Mouse (Mus musculus): Measurements from ENCODE around the gene Sh2b2. TPM values are rescaled to one million over a fixed set of nuclear protein-coding genes. Genes with fewer than 3 reads are reported as not detected.

Sh2b2 gene
- polyA plus RNA-seq, 1 experiment from 2014 or later: 9.9 TPM

- DNase-seq (ENCODE audit: low spot score) (no peak), ATAC-seq (ENCODE audit: low FRiP score) (no peak)
- Histone ChIP-seq H3K4me2 (replicated peaks; ENCODE audit: low read depth, low read length) (no peak overlapping the region), H3K27ac (ENCODE audit: low read depth, low read length) (no peak overlapping the region), H3K4me3 (ENCODE audit: low read depth, low read length) (no peak overlapping the region), H3K36me3 (ENCODE audit: control insufficient read depth, insufficient read depth, low read length) (no peaks in the 10 kb centered on the region), H3K4me1 (replicated peaks; ENCODE audit: control insufficient read depth, insufficient read depth, low read length) (no peaks in the 10 kb centered on the region), H3K27me3 (ENCODE audit: control insufficient read depth, insufficient read depth, low read length) (no peaks in the 10 kb centered on the region), H3K9ac (ENCODE audit: low read depth, low read length) (no peak overlapping the region), H3K9me3 (ENCODE audit: control insufficient read depth, low read length) (no peaks in the 10 kb centered on the region; the same call in 1 of the 2 replicates)
- 70% methylated on average over 5 of the region's 5 CpGs for WGBS
These were observed 35.8 kb downstream of the Sh2b2 start for GRCm38 (mm10) chr5:136210549-136210948.

DNA sequence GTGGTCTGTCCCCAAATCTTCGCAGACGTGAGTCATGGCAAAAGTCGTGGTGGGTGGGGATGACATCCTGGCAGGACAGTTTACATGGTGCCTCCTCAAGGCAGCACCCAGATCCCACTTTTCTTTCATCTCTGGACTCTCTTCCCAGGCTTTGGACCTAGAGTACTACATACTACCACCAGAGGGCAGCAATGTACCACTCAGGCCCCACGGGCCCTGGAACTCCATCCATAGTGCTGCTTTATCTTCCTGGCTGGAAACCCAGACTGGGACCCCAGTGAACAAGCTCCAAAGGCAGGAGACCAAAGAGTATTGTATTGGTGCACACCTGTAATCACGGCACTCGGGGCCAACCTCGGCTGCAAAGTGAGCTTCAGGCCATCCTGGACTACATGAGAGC, 44.5 kb downstream of the Sh2b2 start:
- no peak overlapping the region for H3K4me2 ChIP-seq (replicated peaks; ENCODE audit: low read depth, low read length)
- peak; percentile 57 for ATAC-seq (ENCODE audit: low FRiP score)
- no peak overlapping the region for H3K4me3 ChIP-seq (ENCODE audit: low read depth, low read length)
- peak; percentile 89 for DNase-seq (ENCODE audit: low spot score)
- WGBS: 34% methylated on average over 7 of the region's 7 CpGs
- no peaks in the 10 kb centered on the region for H3K27me3 ChIP-seq (ENCODE audit: control insufficient read depth, insufficient read depth, low read length)
- H3K4me1 ChIP-seq (replicated peaks; ENCODE audit: control insufficient read depth, insufficient read depth, low read length): no peaks in the 10 kb centered on the region
- H3K36me3 ChIP-seq (ENCODE audit: control insufficient read depth, insufficient read depth, low read length): no peaks in the 10 kb centered on the region
- H3K9ac ChIP-seq (ENCODE audit: low read depth, low read length): no peak overlapping the region
- no peak overlapping the region for H3K27ac ChIP-seq (ENCODE audit: low read depth, low read length)
- H3K9me3 ChIP-seq (ENCODE audit: control insufficient read depth, low read length): no peaks in the 10 kb centered on the region

DNA sequence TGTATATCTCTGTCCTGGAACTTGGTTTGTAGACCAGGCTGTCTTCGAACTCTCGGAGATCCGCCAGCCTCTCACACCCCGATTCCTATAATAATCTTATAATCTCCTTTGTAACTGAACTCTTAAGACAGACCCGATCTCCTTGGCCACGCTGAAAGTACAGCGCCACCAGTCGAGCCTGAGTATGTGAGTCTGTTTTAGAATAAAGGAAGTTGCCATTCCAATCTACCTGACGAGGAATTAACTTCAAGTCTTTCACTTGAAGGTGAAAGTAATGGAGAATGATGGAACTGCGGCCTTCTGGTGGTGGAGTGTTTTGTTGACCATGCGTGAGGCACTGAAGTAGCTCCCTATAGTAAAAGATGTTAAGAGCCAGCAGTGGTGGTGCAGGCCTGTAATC, 46.8 kb downstream of the Sh2b2 start:
- DNase-seq (ENCODE audit: low spot score) (peak; percentile 37), ATAC-seq (ENCODE audit: low FRiP score) (no peak)
- peak overlapping the region; percentile 47 for H3K4me2 ChIP-seq (replicated peaks; ENCODE audit: low read depth, low read length)
- peak overlapping the region; percentile 74 for H3K9ac ChIP-seq (ENCODE audit: low read depth, low read length)
- no peaks in the 10 kb centered on the region for H3K9me3 ChIP-seq (ENCODE audit: control insufficient read depth, low read length)
- H3K4me3 ChIP-seq (ENCODE audit: low read depth, low read length): peak overlapping the region; percentile 90
- no peaks in the 10 kb centered on the region for H3K4me1 ChIP-seq (replicated peaks; ENCODE audit: control insufficient read depth, insufficient read depth, low read length)
- 31% methylated on average over 11 of the region's 11 CpGs for WGBS
- H3K27me3 ChIP-seq (ENCODE audit: control insufficient read depth, insufficient read depth, low read length): no peaks in the 10 kb centered on the region
- peak overlapping the region; percentile 54; the same call in 1 of the 2 replicates for H3K27ac ChIP-seq (ENCODE audit: low read depth, low read length)
- 0 out of 2 replicates have a peak, but pooled peaks cover 3% of the 10 kb centered on the region for H3K36me3 ChIP-seq (ENCODE audit: control insufficient read depth, insufficient read depth, low read length)

- H3K4me3 ChIP-seq (ENCODE audit: low read depth, low read length): peak within 1 kb of the TSS; percentile 90
- H3K4me1 ChIP-seq (replicated peaks; ENCODE audit: control insufficient read depth, insufficient read depth, low read length): no peaks in the 10 kb centered on the region
- DNase-seq (ENCODE audit: low spot score) (peak; percentile 100), ATAC-seq (ENCODE audit: low FRiP score) (peak; percentile 87)
- under 1% methylated on average over 62 of the region's 62 CpGs for WGBS
- peak within 1 kb of the TSS; percentile 54 for H3K27ac ChIP-seq (ENCODE audit: low read depth, low read length)
- H3K36me3 ChIP-seq (ENCODE audit: control insufficient read depth, insufficient read depth, low read length): 0 out of 2 replicates have a peak, but pooled peaks cover 5% of the 10 kb centered on the region
- no peaks in the 10 kb centered on the region for H3K9me3 ChIP-seq (ENCODE audit: control insufficient read depth, low read length)
- peak within 1 kb of the TSS; percentile 74 for H3K9ac ChIP-seq (ENCODE audit: low read depth, low read length)
- no peaks in the 10 kb centered on the region for H3K27me3 ChIP-seq (ENCODE audit: control insufficient read depth, insufficient read depth, low read length)
- H3K4me2 ChIP-seq (replicated peaks; ENCODE audit: low read depth, low read length): peak within 1 kb of the TSS; percentile 96
These were observed 47.6 kb downstream of the Sh2b2 start, which contains the start of gene Prkrip1 for GRCm38 (mm10) chr5:136198474-136199391. TSS of gene Prkrip1 (minus strand) at chr5:136198963.

DNA sequence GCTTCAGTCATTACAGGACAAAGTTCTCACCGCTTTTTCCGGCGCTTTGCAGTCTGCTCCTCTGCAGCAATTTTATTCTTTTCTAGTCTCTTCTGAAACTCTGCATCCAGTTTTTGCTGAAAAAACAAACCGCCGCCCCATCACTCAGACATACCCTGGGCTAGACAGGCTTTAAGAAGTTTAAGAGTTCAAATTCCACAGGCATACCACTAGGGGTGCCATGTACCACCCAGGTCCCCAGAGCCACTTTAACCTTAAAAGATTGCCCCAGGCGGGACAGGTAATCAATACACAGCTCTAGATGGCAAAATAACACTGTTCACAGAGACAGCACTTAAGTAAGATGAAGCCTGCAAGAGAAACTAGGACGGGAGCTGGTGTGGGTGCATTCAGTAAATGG, 54.5 kb downstream of the Sh2b2 start:
- ATAC-seq (ENCODE audit: low FRiP score) (no peak), DNase-seq (ENCODE audit: low spot score) (no peak)
- no peaks in the 10 kb centered on the region for H3K4me1 ChIP-seq (replicated peaks; ENCODE audit: control insufficient read depth, insufficient read depth, low read length)

GRCm38 (mm10) chr5:136186723-136187122, 59.6 kb downstream of the Sh2b2 start:
- 51% methylated on average over 4 of the region's 4 CpGs for WGBS
- no peak overlapping the region for H3K4me2 ChIP-seq (replicated peaks; ENCODE audit: low read depth, low read length)
- ATAC-seq (ENCODE audit: low FRiP score) (no peak), DNase-seq (ENCODE audit: low spot score) (peak; percentile 35)
- H3K9me3 ChIP-seq (ENCODE audit: control insufficient read depth, low read length): no peaks in the 10 kb centered on the region
- H3K4me1 ChIP-seq (replicated peaks; ENCODE audit: control insufficient read depth, insufficient read depth, low read length): no peaks in the 10 kb centered on the region
- H3K4me3 ChIP-seq (ENCODE audit: low read depth, low read length): no peak overlapping the region
- 0 out of 2 replicates have a peak, but pooled peaks cover 2% of the 10 kb centered on the region for H3K36me3 ChIP-seq (ENCODE audit: control insufficient read depth, insufficient read depth, low read length)
- H3K27ac ChIP-seq (ENCODE audit: low read depth, low read length): no peak overlapping the region
- H3K27me3 ChIP-seq (ENCODE audit: control insufficient read depth, insufficient read depth, low read length): no peaks in the 10 kb centered on the region
- H3K9ac ChIP-seq (ENCODE audit: low read depth, low read length): no peak overlapping the region

More for the DNA sequence above, 54.5 kb downstream of the Sh2b2 start:
- Histone ChIP-seq H3K27me3 (ENCODE audit: control insufficient read depth, insufficient read depth, low read length) (no peaks in the 10 kb centered on the region), H3K9me3 (ENCODE audit: control insufficient read depth, low read length) (no peaks in the 10 kb centered on the region), H3K36me3 (ENCODE audit: control insufficient read depth, insufficient read depth, low read length) (0 out of 2 replicates have a peak, but pooled peaks cover 5% of the 10 kb centered on the region), H3K4me3 (ENCODE audit: low read depth, low read length) (no peak overlapping the region), H3K9ac (ENCODE audit: low read depth, low read length) (no peak overlapping the region), H3K27ac (ENCODE audit: low read depth, low read length) (no peak overlapping the region), H3K4me2 (replicated peaks; ENCODE audit: low read depth, low read length) (no peak overlapping the region)
- WGBS: 89% methylated on average over 7 of the region's 7 CpGs

GRCm38 (mm10) chr5:136183766-136184165, 62.6 kb downstream of the Sh2b2 start:
- 94% methylated on average over 7 of the region's 7 CpGs for WGBS
- ATAC-seq (ENCODE audit: low FRiP score) (no peak), DNase-seq (ENCODE audit: low spot score) (no peak)
- no peaks in the 10 kb centered on the region for H3K9me3 ChIP-seq (ENCODE audit: control insufficient read depth, low read length)
- H3K4me2 ChIP-seq (replicated peaks; ENCODE audit: low read depth, low read length): no peak overlapping the region
- no peak overlapping the region for H3K27ac ChIP-seq (ENCODE audit: low read depth, low read length)
- H3K4me3 ChIP-seq (ENCODE audit: low read depth, low read length): no peak overlapping the region
- no peaks in the 10 kb centered on the region for H3K4me1 ChIP-seq (replicated peaks; ENCODE audit: control insufficient read depth, insufficient read depth, low read length)
- H3K36me3 ChIP-seq (ENCODE audit: control insufficient read depth, insufficient read depth, low read length): 0 out of 2 replicates have a peak, but pooled peaks cover 4% of the 10 kb centered on the region
- H3K27me3 ChIP-seq (ENCODE audit: control insufficient read depth, insufficient read depth, low read length): no peaks in the 10 kb centered on the region
- no peak overlapping the region for H3K9ac ChIP-seq (ENCODE audit: low read depth, low read length)

DNA sequence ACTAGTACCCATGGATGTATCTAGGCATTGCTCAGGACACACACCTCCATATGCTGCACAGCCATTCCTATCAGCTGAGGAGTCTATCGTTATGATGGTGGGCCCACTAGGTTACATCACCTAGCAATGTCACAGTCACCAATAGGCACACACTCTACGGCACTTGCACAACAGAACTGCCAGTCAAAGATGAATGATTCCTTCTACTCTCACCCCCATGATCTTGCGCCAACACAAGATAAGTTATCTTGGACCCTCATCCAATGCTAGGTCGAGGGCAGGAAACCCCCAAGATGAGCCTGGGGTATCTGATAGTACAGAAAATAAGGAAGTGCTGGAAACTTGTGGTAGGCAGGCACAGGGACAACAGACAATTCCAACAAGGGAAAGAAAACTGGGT, 63.5 kb downstream of the Sh2b2 start:
- 0 out of 2 replicates have a peak, but pooled peaks cover 4% of the 10 kb centered on the region for H3K36me3 ChIP-seq (ENCODE audit: control insufficient read depth, insufficient read depth, low read length)
- no peaks in the 10 kb centered on the region for H3K27me3 ChIP-seq (ENCODE audit: control insufficient read depth, insufficient read depth, low read length)
- H3K4me2 ChIP-seq (replicated peaks; ENCODE audit: low read depth, low read length): no peak overlapping the region
- no peak overlapping the region for H3K27ac ChIP-seq (ENCODE audit: low read depth, low read length)
- H3K4me3 ChIP-seq (ENCODE audit: low read depth, low read length): no peak overlapping the region
- H3K9ac ChIP-seq (ENCODE audit: low read depth, low read length): no peak overlapping the region
- no peaks in the 10 kb centered on the region for H3K4me1 ChIP-seq (replicated peaks; ENCODE audit: control insufficient read depth, insufficient read depth, low read length)
- 92% methylated on average over 4 of the region's 4 CpGs for WGBS
- DNase-seq (ENCODE audit: low spot score) (no peak), ATAC-seq (ENCODE audit: low FRiP score) (no peak)
- no peaks in the 10 kb centered on the region for H3K9me3 ChIP-seq (ENCODE audit: control insufficient read depth, low read length)
